Mouse (Mus musculus): ENCODE data around the gene Gm5065.

- TF ChIP-seq CTCF (IDR thresholded peaks at IDR 0.05), result no peak
- TF ChIP-seq POLR2A (IDR thresholded peaks at IDR 0.05; ENCODE audit: insufficient read depth, low read depth, low read length), result no peak
- TF ChIP-seq EP300 (IDR thresholded peaks at IDR 0.05; ENCODE audit: insufficient read depth, low read depth, low read length), result no peak
Measured at GRCm38 (mm10) chr7:5350935-5351334, 598 bp downstream of the Gm5065 start, which contains the start of gene Nlrp2.

Measured in heart, adult 2 months (tissue).